Mouse (Mus musculus): ENCODE measurements at regions not wholly inside any gene's neighbourhood (a gene's known extent, or its start where the extent isn't known, plus 50 kb on each side); places are given as distances from the start of the nearest gene placed in this dataset.
"Not testable (repeated sequence)": the region's sequence is repeated elsewhere in the genome, so short reads cannot be mapped to it uniquely, and the experiment has no call there.

GRCm38 (mm10) chr13:5920422-5920821, 59.1 kb downstream of the Klf6 start:
- H3K4me1 ChIP-seq (replicated peaks): no peaks in the 10 kb centered on the region
- H3K36me3 ChIP-seq: no peaks in the 10 kb centered on the region
- H3K4me2 ChIP-seq: no peak overlapping the region
- H3K27me3 ChIP-seq: no peaks in the 10 kb centered on the region
- 82% methylated on average over 3 of the region's 3 CpGs for WGBS
- H3K9me3 ChIP-seq: no peaks in the 10 kb centered on the region
- H3K27ac ChIP-seq (replicated peaks): no peak overlapping the region
- no peak overlapping the region for H3K4me3 ChIP-seq
- no peak for ATAC-seq (ENCODE audit: low FRiP score, low read depth)
- H3K9ac ChIP-seq: no peak overlapping the region

- Histone ChIP-seq H3K4me2 (no peak overlapping the region), H3K36me3 (no peaks in the 10 kb centered on the region), H3K27ac (replicated peaks) (no peak overlapping the region), H3K9me3 (no peaks in the 10 kb centered on the region), H3K9ac (no peak overlapping the region), H3K4me3 (no peak overlapping the region), H3K4me1 (replicated peaks) (no peaks in the 10 kb centered on the region), H3K27me3 (no peaks in the 10 kb centered on the region)
- 92% methylated on average over 2 of the region's 2 CpGs for WGBS
- no peak for ATAC-seq (ENCODE audit: low FRiP score, low read depth)
These were observed 70.2 kb downstream of the Klf6 start for GRCm38 (mm10) chr13:5931433-5931832.

- Histone ChIP-seq H3K4me2 (no peak overlapping the region), H3K27ac (replicated peaks) (no peak overlapping the region), H3K4me1 (replicated peaks) (no peaks in the 10 kb centered on the region), H3K36me3 (no peaks in the 10 kb centered on the region), H3K27me3 (no peaks in the 10 kb centered on the region), H3K9ac (no peak overlapping the region), H3K9me3 (no peaks in the 10 kb centered on the region), H3K4me3 (no peak overlapping the region)
- WGBS: 94% methylated on average over 2 of the region's 2 CpGs
- ATAC-seq (ENCODE audit: low FRiP score, low read depth): no peak
These were observed 76.2 kb downstream of the Klf6 start for GRCm38 (mm10) chr13:5937436-5937835.

GRCm38 (mm10) chr13:5937970-5938369, 76.7 kb downstream of the Klf6 start:
- no peak for ATAC-seq (ENCODE audit: low FRiP score, low read depth)
- Histone ChIP-seq H3K4me3 (no peak overlapping the region), H3K4me1 (replicated peaks) (no peaks in the 10 kb centered on the region), H3K9ac (no peak overlapping the region), H3K9me3 (no peaks in the 10 kb centered on the region), H3K27me3 (no peaks in the 10 kb centered on the region), H3K4me2 (no peak overlapping the region), H3K27ac (replicated peaks) (no peak overlapping the region), H3K36me3 (no peaks in the 10 kb centered on the region)
- WGBS: 94% methylated on average over 4 of the region's 4 CpGs

GRCm38 (mm10) chr13:5939368-5939767, 78.1 kb downstream of the Klf6 start:
- no peak overlapping the region for H3K9ac ChIP-seq
- 92% methylated on average over 3 of the region's 3 CpGs for WGBS
- H3K27me3 ChIP-seq: no peaks in the 10 kb centered on the region
- H3K4me1 ChIP-seq (replicated peaks): no peaks in the 10 kb centered on the region
- ATAC-seq (ENCODE audit: low FRiP score, low read depth): no peak
- no peaks in the 10 kb centered on the region for H3K9me3 ChIP-seq
- no peak overlapping the region for H3K27ac ChIP-seq (replicated peaks)
- no peak overlapping the region for H3K4me2 ChIP-seq
- no peaks in the 10 kb centered on the region for H3K36me3 ChIP-seq
- no peak overlapping the region for H3K4me3 ChIP-seq

- Histone ChIP-seq H3K4me2 (no peak overlapping the region), H3K27me3 (no peaks in the 10 kb centered on the region), H3K9ac (no peak overlapping the region), H3K4me1 (replicated peaks) (no peaks in the 10 kb centered on the region), H3K36me3 (no peaks in the 10 kb centered on the region), H3K4me3 (no peak overlapping the region), H3K9me3 (no peaks in the 10 kb centered on the region), H3K27ac (replicated peaks) (no peak overlapping the region)
- WGBS: 84% methylated on average over 2 of the region's 2 CpGs
- no peak for ATAC-seq (ENCODE audit: low FRiP score, low read depth)
These were observed 91.6 kb downstream of the Klf6 start for GRCm38 (mm10) chr13:5952863-5953262.

- not testable (repeated sequence) for H3K4me2 ChIP-seq; H3K9ac ChIP-seq; H3K36me3 ChIP-seq; H3K4me1 ChIP-seq (replicated peaks); H3K4me3 ChIP-seq; H3K27ac ChIP-seq (replicated peaks); H3K27me3 ChIP-seq; ATAC-seq (ENCODE audit: low FRiP score, low read depth); H3K9me3 ChIP-seq
These were observed 93.8 kb downstream of the Klf6 start for GRCm38 (mm10) chr13:5955121-5955520.

GRCm38 (mm10) chr13:5956145-5956544, 94.9 kb downstream of the Klf6 start:
- Histone ChIP-seq H3K27ac (replicated peaks) (no peak overlapping the region), H3K9me3 (no peaks in the 10 kb centered on the region), H3K4me2 (no peak overlapping the region), H3K4me3 (no peak overlapping the region), H3K36me3 (no peaks in the 10 kb centered on the region), H3K4me1 (replicated peaks) (no peaks in the 10 kb centered on the region), H3K9ac (no peak overlapping the region), H3K27me3 (no peaks in the 10 kb centered on the region)
- WGBS: 49% methylated on average over 1 of the region's 1 CpGs
- no peak for ATAC-seq (ENCODE audit: low FRiP score, low read depth)

GRCm38 (mm10) chr13:5962947-5963346, 101.7 kb downstream of the Klf6 start:
- no peak overlapping the region for H3K4me2 ChIP-seq
- 95% methylated on average over 1 of the region's 1 CpGs for WGBS

GRCm38 (mm10) chr13:5964626-5965025, 103.3 kb downstream of the Klf6 start:
- no peaks in the 10 kb centered on the region for H3K36me3 ChIP-seq
- H3K4me1 ChIP-seq (replicated peaks): no peaks in the 10 kb centered on the region
- no peak overlapping the region for H3K27ac ChIP-seq (replicated peaks)
- no peak overlapping the region for H3K4me2 ChIP-seq
- no peaks in the 10 kb centered on the region for H3K27me3 ChIP-seq
- no peaks in the 10 kb centered on the region for H3K9me3 ChIP-seq
- 83% methylated on average over 1 of the region's 1 CpGs for WGBS
- ATAC-seq (ENCODE audit: low FRiP score, low read depth): no peak
- H3K9ac ChIP-seq: no peak overlapping the region
- H3K4me3 ChIP-seq: no peak overlapping the region

More at GRCm38 (mm10) chr13:5962947-5963346, 101.7 kb downstream of the Klf6 start:
- H3K9ac ChIP-seq: no peak overlapping the region
- no peak for ATAC-seq (ENCODE audit: low FRiP score, low read depth)
- H3K4me3 ChIP-seq: no peak overlapping the region
- no peaks in the 10 kb centered on the region for H3K9me3 ChIP-seq
- no peak overlapping the region for H3K27ac ChIP-seq (replicated peaks)
- H3K4me1 ChIP-seq (replicated peaks): no peaks in the 10 kb centered on the region
- no peaks in the 10 kb centered on the region for H3K27me3 ChIP-seq
- H3K36me3 ChIP-seq: no peaks in the 10 kb centered on the region

- ATAC-seq (ENCODE audit: low FRiP score, low read depth): no peak
- Histone ChIP-seq H3K9me3 (no peaks in the 10 kb centered on the region), H3K4me2 (no peak overlapping the region), H3K27ac (replicated peaks) (no peak overlapping the region), H3K36me3 (no peaks in the 10 kb centered on the region), H3K27me3 (no peaks in the 10 kb centered on the region), H3K9ac (no peak overlapping the region), H3K4me3 (no peak overlapping the region), H3K4me1 (replicated peaks) (no peaks in the 10 kb centered on the region)
- WGBS: 86% methylated on average over 1 of the region's 1 CpGs
These were observed 117.3 kb downstream of the Klf6 start for GRCm38 (mm10) chr13:5978615-5979014.

GRCm38 (mm10) chr13:5987491-5987890, 126.2 kb downstream of the Klf6 start:
- no peak overlapping the region for H3K4me2 ChIP-seq
- no peaks in the 10 kb centered on the region for H3K4me1 ChIP-seq (replicated peaks)
- no peak overlapping the region for H3K27ac ChIP-seq (replicated peaks)
- H3K9ac ChIP-seq: no peak overlapping the region
- H3K4me3 ChIP-seq: no peak overlapping the region
- H3K9me3 ChIP-seq: no peaks in the 10 kb centered on the region
- H3K27me3 ChIP-seq: no peaks in the 10 kb centered on the region
- no peaks in the 10 kb centered on the region for H3K36me3 ChIP-seq
- no peak for ATAC-seq (ENCODE audit: low FRiP score, low read depth)
- 94% methylated on average over 2 of the region's 2 CpGs for WGBS

GRCm38 (mm10) chr13:5988407-5988806, 127.1 kb downstream of the Klf6 start:
- Histone ChIP-seq H3K4me3 (no peak overlapping the region), H3K36me3 (no peaks in the 10 kb centered on the region), H3K9ac (no peak overlapping the region), H3K27ac (replicated peaks) (no peak overlapping the region), H3K9me3 (no peaks in the 10 kb centered on the region), H3K4me1 (replicated peaks) (no peaks in the 10 kb centered on the region), H3K4me2 (no peak overlapping the region), H3K27me3 (no peaks in the 10 kb centered on the region)
- WGBS: 91% methylated on average over 7 of the region's 7 CpGs
- ATAC-seq (ENCODE audit: low FRiP score, low read depth): no peak
